Mouse (Mus musculus) cortical plate, adult 2 months (tissue): ENCODE measurements around the gene Rnf214. TPM values are rescaled to one million over a fixed set of nuclear protein-coding genes. Genes with fewer than 3 reads are reported as not detected.

Experiments used
- H3K27ac ChIP-seq: fragments of 200-500 bp; 2 replicates; pipeline ENCODE4 v1.5.1; 2012; ENCODE audit warnings: low read length, control low read depth, inconsistent platforms; ENCODE audit not compliant: insufficient read depth
- H3K4me1 ChIP-seq: fragments of 200-500 bp; 2 replicates; pipeline ENCODE4 v1.6.1; 2011; ENCODE audit warnings: low read length; ENCODE audit not compliant: control insufficient read depth, insufficient read depth
- H3K4me3 ChIP-seq: fragments of 200-500 bp; 2 replicates; pipeline ENCODE4 v1.5.1; 2011; ENCODE audit warnings: mild to moderate bottlenecking, low read length, control low read depth; ENCODE audit not compliant: insufficient read depth
- CTCF ChIP-seq: fragments of 200-500 bp; IDR thresholded peaks from 2 replicates; pipeline ENCODE4 v1.5.1; 2011; ENCODE audit warnings: mild to moderate bottlenecking, control low read depth, low read length; ENCODE audit not compliant: insufficient read depth; ENCODE audit errors: extremely low read depth
- POLR2A ChIP-seq: fragments of 200-500 bp; IDR thresholded peaks from 2 replicates; pipeline ENCODE4 v1.6.1; 2011; ENCODE audit warnings: mild to moderate bottlenecking, low read length, control low read depth; ENCODE audit not compliant: insufficient read depth; ENCODE audit errors: extremely low read depth
- polyA plus RNA-seq: library from polyadenylated mRNA; depleted of rRNA; stranded (reverse); fragments of >200 nt; gene quantifications from 2 replicates; pipeline ENCODE4 v1.2.3, GENCODE M21; 2012

Gene Rnf214
- polyA plus RNA-seq, 1 experiment = 44.3 TPM

DNA sequence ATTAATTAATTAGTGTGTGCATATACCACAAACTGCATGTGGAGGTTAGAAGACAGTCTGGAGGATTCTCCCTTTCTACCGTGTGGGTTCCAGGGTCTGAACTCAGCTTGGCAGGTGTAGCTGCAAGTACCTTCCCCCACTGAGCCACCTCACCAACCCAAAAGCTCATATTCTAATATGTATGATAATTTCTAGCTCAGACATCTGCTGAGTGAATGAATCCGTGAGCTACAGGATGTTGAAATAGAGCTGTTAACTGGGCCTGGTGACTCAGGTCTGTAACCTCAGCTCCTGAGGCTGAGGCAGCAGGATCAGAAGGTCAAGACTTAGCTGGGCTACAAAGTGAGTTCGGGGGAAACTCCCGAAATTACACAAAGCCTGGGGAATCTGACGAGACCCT is 63.7 kb downstream of the Rnf214 start:
- TF ChIP-seq POLR2A = no peak
- no peak for TF ChIP-seq CTCF
- H3K4me3 ChIP-seq = no peak overlapping the region
- no peak overlapping the region for H3K27ac ChIP-seq
- peaks cover 31% of the 10 kb centered on the region for H3K4me1 ChIP-seq

DNA sequence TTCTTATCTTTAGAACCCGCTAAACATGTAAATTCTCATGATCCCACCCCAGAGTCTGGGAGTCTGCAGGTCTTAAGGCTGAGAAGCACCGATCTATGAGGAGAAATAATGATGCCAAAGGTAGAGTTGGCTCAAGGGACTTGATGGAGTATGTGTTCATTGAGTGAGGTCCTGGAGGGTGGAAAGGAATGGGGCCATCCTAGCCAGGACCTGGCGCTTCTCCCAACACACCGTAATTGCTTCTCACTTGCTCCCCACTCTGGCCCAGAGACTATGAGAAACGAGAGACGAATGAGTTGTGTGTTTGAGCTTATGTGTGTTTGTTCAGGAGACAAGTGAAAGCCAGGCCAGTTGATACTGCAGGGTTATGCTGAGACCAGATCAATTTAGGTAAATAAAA is 65.3 kb downstream of the Rnf214 start:
- peaks cover 31% of the 10 kb centered on the region for H3K4me1 ChIP-seq
- TF ChIP-seq CTCF = no peak
- peak overlapping the region; percentile 89 for H3K4me3 ChIP-seq
- no peak overlapping the region for H3K27ac ChIP-seq

DNA sequence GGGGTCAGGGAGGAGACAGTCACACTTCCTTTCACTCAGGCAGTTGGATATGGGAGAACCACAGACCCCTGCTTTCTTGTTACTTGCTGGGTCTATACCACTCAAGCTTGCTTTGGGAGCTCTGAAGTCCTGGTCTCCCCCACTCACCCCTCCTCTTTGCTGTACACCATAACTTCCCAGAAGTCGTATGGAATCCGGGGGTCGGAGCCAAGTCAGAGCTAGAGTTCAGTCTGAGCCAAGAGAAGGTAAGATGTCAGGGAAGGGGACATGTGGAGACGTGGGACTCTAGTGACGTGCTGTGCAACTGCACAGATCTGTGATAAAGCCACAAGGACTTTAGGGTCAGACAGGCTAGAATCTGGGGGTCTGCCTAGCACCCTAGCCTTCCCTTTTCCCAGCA is 66.4 kb downstream of the Rnf214 start:
- Histone ChIP-seq H3K27ac (no peak overlapping the region), H3K4me1 (peaks cover 31% of the 10 kb centered on the region)
- TF ChIP-seq POLR2A (no peak), CTCF (no peak)

DNA sequence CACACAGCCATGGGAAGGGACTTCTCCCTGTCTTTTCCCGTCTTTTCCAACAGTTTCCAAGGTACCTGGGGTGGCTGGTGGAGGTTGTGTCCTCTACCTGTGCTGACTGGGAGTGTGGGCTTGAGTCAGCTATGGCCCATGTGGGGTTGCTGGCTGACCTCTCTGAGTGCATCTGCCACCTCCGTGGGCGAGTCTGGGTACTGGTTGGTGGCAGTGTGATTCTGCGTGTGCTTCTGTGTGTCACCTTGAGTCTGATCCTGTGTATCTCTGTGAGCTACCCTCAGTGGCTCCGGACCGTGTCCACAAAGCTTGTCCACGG is 66.8 kb downstream of the Rnf214 start:
- H3K4me1 ChIP-seq = peaks cover 29% of the 10 kb centered on the region
- H3K4me3 ChIP-seq = peak overlapping the region; percentile 89
- TF ChIP-seq POLR2A = no peak
- TF ChIP-seq CTCF = no peak
- no peak overlapping the region for H3K27ac ChIP-seq

More for the DNA sequence above, 66.4 kb downstream of the Rnf214 start:
- peak overlapping the region; percentile 89 for H3K4me3 ChIP-seq

DNA sequence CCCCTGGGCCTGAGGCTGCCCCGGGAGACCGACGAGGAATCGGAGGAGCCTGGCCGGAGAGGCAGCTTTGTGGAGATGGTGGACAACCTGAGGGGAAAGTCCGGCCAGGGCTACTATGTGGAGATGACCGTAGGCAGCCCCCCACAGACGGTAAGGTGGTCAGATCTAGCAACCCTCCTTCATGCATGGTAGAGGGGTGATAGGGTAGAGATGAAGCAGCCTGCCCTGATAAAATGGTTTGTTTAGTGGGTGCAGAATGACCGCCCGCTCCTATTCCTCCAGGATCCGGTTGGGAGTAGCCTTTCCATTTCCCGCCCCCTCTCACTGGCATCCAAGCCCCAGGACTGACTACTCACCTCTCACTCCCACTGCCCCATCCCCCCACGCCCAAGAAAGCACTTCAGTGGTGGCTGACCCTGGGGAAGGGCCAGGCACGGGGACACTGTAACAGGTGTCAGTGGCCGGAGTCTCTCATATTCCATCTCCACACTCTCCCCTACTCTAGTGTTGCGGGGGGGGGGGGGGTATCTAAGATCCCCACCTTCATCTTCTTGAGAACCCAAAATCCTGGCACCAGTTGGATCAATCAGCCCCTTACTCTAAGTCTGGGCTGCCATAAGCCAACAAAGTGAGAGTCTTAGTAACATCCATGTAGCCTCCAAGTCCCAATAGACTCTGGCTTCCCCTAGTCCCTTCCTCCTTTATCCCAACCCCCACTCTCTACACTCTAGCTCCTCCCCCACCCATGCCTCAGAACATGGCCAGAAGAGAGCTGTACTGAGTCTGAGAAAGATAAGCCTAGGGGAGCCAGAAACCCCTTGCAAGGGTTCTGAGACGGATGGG is 67.4 kb downstream of the Rnf214 start:
- TF ChIP-seq POLR2A = no peak
- no peak for TF ChIP-seq CTCF
- H3K27ac ChIP-seq = no peak overlapping the region
- H3K4me3 ChIP-seq = peak overlapping the region; percentile 89
- H3K4me1 ChIP-seq = peaks cover 28% of the 10 kb centered on the region

DNA sequence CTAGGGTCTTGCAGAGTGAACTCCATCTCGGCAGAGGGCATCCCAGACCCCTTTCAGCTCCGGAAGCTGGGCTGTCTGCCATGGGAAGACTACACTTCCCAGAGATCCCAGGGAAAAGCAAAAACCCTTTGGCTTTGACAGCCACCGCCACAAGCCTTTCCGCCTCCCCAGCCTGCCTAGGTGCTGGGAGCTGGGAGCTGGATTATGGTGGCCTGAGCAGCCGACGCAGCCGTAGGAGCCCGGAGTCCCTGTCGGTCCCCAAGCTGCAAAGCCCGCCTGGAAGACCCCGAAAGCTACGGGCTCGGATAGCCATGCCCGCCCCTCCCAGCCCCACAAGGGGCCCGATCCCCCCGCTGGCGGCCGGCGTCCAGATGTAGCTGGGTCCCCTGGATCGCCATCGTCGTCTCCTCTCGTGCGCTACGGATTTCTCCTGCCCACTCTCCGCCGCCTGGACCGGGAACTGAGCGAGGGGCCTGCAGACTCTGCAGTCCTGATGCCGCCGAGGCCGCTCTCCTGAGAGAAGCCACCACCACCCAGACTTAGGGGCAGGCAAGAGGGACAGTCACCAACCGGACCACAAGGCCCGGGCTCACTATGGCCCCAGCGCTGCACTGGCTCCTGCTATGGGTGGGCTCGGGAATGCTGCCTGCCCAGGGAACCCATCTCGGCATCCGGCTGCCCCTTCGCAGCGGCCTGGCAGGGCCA is 68.1 kb downstream of the Rnf214 start, which contains the start of gene Bace1:
TSS of gene Bace1 (plus strand) at position 147 of the 705 bp plus-strand sequence.
- H3K4me1 ChIP-seq = peaks cover 24% of the 10 kb centered on the region
- peak within 1 kb of the TSS; percentile 89 for H3K4me3 ChIP-seq
- H3K27ac ChIP-seq = peak within 1 kb of the TSS; percentile 14; the same call in 1 of the 2 replicates
- TF ChIP-seq CTCF (peak; percentile 12; the same call in 1 of the 2 replicates), POLR2A (peak; percentile 99)

DNA sequence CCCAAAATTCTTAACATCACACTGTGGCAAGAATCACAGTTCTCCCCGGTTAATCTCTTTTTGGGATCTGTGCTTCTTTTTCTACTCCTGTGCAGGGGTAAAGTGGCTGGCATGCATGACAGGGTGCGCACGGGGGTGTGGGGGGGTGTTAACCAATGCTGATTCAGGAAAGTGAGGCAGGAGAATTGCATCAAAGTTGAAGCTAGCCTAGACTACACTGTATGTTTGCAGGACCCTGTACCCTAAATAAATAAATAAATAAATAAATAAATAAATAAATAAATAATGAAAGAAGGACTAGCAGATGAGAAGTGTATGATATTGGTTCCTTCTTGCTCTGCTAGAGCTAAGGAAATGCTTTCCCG is 68.7 kb downstream of the Rnf214 start:
- Histone ChIP-seq H3K27ac (no peak overlapping the region), H3K4me1 (peaks cover 19% of the 10 kb centered on the region), H3K4me3 (peak overlapping the region; percentile 89; the same call in 1 of the 2 replicates)
- TF ChIP-seq POLR2A = no peak
- no peak for TF ChIP-seq CTCF

DNA sequence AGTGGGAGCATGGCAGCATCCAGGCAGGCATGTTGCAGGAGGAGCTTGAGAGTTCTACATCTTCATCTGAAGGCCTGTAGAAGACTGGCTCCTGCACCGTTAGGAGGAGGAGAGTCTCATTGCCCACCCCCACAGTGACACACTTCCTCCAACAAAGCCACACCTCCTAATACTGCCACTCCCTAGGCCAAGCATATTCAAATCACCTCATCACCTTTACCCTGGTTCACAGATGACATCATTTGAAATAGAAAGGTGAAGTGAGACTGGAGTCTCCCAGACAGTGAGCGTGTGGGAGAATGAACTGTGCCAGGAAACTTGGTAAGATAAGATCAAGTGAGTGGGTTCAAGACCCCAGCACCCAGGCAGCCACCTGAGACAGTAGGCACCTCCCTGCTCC is 73.2 kb downstream of the Rnf214 start:
- H3K27ac ChIP-seq = no peak overlapping the region
- H3K4me1 ChIP-seq = no peaks in the 10 kb centered on the region
- no peak overlapping the region for H3K4me3 ChIP-seq
- TF ChIP-seq CTCF (no peak), POLR2A (no peak)

DNA sequence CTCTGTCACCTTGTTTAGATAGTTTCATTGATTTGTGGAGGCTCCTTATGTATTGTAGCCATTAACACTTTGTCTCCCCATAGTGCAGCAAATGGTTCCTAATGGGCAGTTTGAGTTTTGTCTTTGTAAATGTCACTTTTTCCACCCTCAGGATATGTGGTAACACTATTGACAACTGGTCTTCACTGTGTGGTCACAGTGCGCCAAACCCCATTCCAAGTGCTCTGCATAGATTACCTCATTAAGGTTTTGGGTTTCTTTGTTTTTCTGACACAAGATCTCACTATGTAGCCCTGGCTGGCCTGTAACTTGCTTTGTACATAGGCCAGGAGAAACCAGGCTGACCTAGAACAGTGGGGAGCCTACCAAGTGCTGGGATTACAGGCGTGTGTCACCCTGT is 73.8 kb downstream of the Rnf214 start:
- no peaks in the 10 kb centered on the region for H3K4me1 ChIP-seq
- H3K4me3 ChIP-seq = no peak overlapping the region
- no peak overlapping the region for H3K27ac ChIP-seq
- TF ChIP-seq POLR2A = no peak
- TF ChIP-seq CTCF = no peak

DNA sequence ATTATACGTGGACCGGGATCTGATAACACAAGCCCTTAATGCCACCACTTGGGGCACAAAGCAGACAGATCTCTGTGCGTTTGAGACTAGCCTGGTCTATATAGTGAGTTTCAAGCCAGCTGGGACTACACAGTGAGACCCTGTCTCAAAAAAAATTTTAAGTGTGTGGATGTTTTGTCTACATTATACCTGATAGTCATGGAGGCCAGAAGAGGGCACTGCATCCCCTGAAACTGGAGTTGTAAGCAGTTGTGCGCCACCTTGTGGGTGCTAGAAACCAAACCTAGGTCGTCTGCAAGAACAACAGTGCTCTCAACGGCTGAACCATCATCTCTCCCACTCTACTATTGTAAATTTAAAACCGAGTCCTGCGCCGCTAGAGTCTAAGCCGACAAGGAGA is 77.6 kb downstream of the Rnf214 start:
- H3K4me1 ChIP-seq = no peaks in the 10 kb centered on the region
- no peak overlapping the region for H3K27ac ChIP-seq
- no peak overlapping the region; the same call in 1 of the 2 replicates for H3K4me3 ChIP-seq
- TF ChIP-seq POLR2A (no peak), CTCF (peak; percentile 77)

DNA sequence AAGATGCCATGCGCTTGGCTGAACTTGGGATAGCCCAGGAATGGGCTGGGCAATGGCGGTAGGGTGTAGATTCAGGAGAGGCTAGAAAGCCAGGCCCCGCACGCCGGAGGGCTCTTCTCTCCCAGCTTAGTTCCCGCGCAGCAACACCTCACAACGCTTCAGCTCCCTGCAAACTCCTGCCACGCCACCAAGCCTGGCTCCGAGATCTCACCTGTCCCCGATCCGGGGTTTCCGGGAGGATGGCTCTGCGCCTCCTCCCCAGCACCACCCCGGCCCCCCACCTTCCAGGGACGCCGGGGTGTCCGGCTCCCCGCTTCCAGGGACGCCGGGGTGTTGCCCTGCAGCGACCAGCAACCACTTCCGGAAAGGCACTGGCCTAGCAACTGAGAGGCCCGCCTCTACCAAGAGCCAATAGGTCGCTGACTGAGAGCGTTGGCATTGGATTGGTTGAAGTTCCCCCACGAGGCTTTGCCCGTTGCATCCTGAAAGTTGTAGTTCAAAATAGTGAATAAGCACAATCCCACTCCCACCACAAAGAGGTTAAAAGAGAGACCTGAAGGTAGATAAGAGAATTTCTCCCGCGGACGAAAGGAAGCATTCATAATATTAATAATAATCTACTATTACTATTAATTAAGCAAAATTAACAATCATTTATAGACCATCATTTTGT is 78.3 kb downstream of the Rnf214 start, which contains the start of gene Cep164:
TSS of gene Cep164 (minus strand) at position 401 of the 673 bp plus-strand sequence.
- Histone ChIP-seq H3K27ac (no peak within 1 kb of the TSS), H3K4me3 (peak within 1 kb of the TSS; percentile 57), H3K4me1 (no peaks in the 10 kb centered on the region)
- no peak for TF ChIP-seq CTCF
- TF ChIP-seq POLR2A = no peak
